Mouse (Mus musculus) adrenal gland, adult 2 months (tissue): ENCODE data around the gene Rffl. TPM values are rescaled to one million over a fixed set of nuclear protein-coding genes. Genes with fewer than 3 reads are reported as not detected.

Experiments used
- DNase-seq: peaks from one replicate; pipeline ENCODE4 v3.0.0; 2021
- long read RNA-seq: library from polyadenylated mRNA; stranded (forward); transcript quantifications from one replicate; pipeline ENCODE4 v2.0.0, GENCODE M21; 2021
- polyA plus RNA-seq: library from polyadenylated mRNA; depleted of rRNA; stranded (reverse); fragments of >200 nt; gene quantifications from 2 replicates; pipeline ENCODE4 v1.2.3, GENCODE M21; 2012; rRNA removed
- total RNA-seq, 2 experiments: library from RNA; stranded (reverse); gene quantifications; 2 replicates each; pipeline ENCODE4 v1.2.3; 2021

Gene Rffl
- 10 to 100 TPM in 1 of 2 experiments, 1 to 10 TPM in 1; 5.3 to 10.6 TPM for total RNA-seq
- 6.5 and 7.4 TPM in 2 replicates for polyA plus RNA-seq
- long read RNA-seq, transcript Rffl-206 (7 exons, 3,489 nt) = major isoform, 5 of 17 reads
- long read RNA-seq, partial matches to known transcripts = 1 of 17 reads
- long read RNA-seq, other reads (novel, unspliced or antisense) = 11 of 17 reads

- DNase-seq = peak; percentile 94
These were observed at the start of gene Rffl for GRCm38 (mm10) chr11:82871031-82871446. Rffl (minus strand) TSS chr11:82871210.

- no peak for DNase-seq
These were observed 49.8 kb upstream of the Rffl start for GRCm38 (mm10) chr11:82920768-82921167.

GRCm38 (mm10) chr11:82914711-82915352, 43.8 kb upstream of the Rffl start:
- DNase-seq = peak; percentile 69

GRCm38 (mm10) chr11:82910679-82911389, 39.8 kb upstream of the Rffl start:
- DNase-seq = no peak

GRCm38 (mm10) chr11:82910250-82910649, 39.2 kb upstream of the Rffl start, which contains the start of gene Unc45b:
Unc45b (plus strand) TSS chr11:82910550.
- DNase-seq = no peak

GRCm38 (mm10) chr11:82908608-82908989, 37.6 kb upstream of the Rffl start:
- DNase-seq = no peak

- DNase-seq = peak; percentile 94
These were observed 36.9 kb upstream of the Rffl start, which contains the start of gene Nle1 for GRCm38 (mm10) chr11:82907651-82908607. Nle1 (minus strand) TSS chr11:82908411.

GRCm38 (mm10) chr11:82905816-82906215, 34.8 kb upstream of the Rffl start:
- DNase-seq = no peak

- no peak for DNase-seq
These were observed 33.9 kb upstream of the Rffl start for GRCm38 (mm10) chr11:82904952-82905351.

- no peak for DNase-seq
These were observed 30.7 kb upstream of the Rffl start for GRCm38 (mm10) chr11:82901606-82902310.

GRCm38 (mm10) chr11:82899720-82900119, 28.7 kb upstream of the Rffl start:
- no peak for DNase-seq

- no peak for DNase-seq
These were observed 26.5 kb upstream of the Rffl start for GRCm38 (mm10) chr11:82897478-82897877.

GRCm38 (mm10) chr11:82891936-82892335, 20.9 kb upstream of the Rffl start, which contains the start of gene Fndc8:
Fndc8 (plus strand) TSS chr11:82892124.
- no peak for DNase-seq

GRCm38 (mm10) chr11:82890342-82890762, 19.3 kb upstream of the Rffl start, which contains the start of gene Rad51d:
Rad51d (minus strand) TSS chr11:82890614.
- DNase-seq = peak; percentile 95

- no peak for DNase-seq
These were observed 18.7 kb upstream of the Rffl start for GRCm38 (mm10) chr11:82889524-82890341.

GRCm38 (mm10) chr11:82888491-82888946, 17.5 kb upstream of the Rffl start:
- DNase-seq = peak; percentile 40

GRCm38 (mm10) chr11:82886559-82886958, 15.5 kb upstream of the Rffl start:
- DNase-seq = no peak

- DNase-seq = no peak
These were observed 12.2 kb upstream of the Rffl start for GRCm38 (mm10) chr11:82883180-82883579.

GRCm38 (mm10) chr11:82877726-82878344, 6.8 kb upstream of the Rffl start:
- no peak for DNase-seq

- DNase-seq = no peak
These were observed 4.6 kb upstream of the Rffl start for GRCm38 (mm10) chr11:82875631-82876030.
